Mouse (Mus musculus) kidney, adult 2 months (tissue): Measurements from ENCODE around the gene Mrpl55. TPM values are rescaled to one million over a fixed set of nuclear protein-coding genes. Genes with fewer than 3 reads are reported as not detected.

Experiments
- DNase-seq: peaks from one replicate; pipeline ENCODE4 v3.0.0; 2021
- H3K27ac ChIP-seq: fragments of 200-500 bp; 2 replicates; pipeline ENCODE4 v1.5.1; 2012; ENCODE audit warnings: low read depth, low read length, control low read depth, inconsistent platforms; ENCODE audit not compliant: insufficient read depth
- H3K27me3 ChIP-seq: fragments of 200-500 bp; replicated peaks from 2 replicates; pipeline ENCODE4 v1.6.1; 2012; ENCODE audit warnings: mild to moderate bottlenecking, moderate library complexity, low read length, inconsistent platforms; ENCODE audit not compliant: control insufficient read depth, insufficient read depth
- H3K36me3 ChIP-seq: fragments of 200-500 bp; 2 replicates; pipeline ENCODE4 v1.6.1; 2012; ENCODE audit warnings: mild to moderate bottlenecking, moderate library complexity, low read length, inconsistent platforms; ENCODE audit not compliant: control insufficient read depth, insufficient read depth
- H3K4me1 ChIP-seq: fragments of 200-500 bp; 2 replicates; pipeline ENCODE4 v1.6.1; 2011; ENCODE audit warnings: low read length; ENCODE audit not compliant: control insufficient read depth, insufficient read depth
- H3K4me3 ChIP-seq: fragments of 200-500 bp; 2 replicates; pipeline ENCODE4 v1.5.1; 2011; ENCODE audit warnings: mild to moderate bottlenecking, low read depth, low read length, control low read depth; ENCODE audit not compliant: insufficient read depth
- CTCF ChIP-seq: fragments of 200-500 bp; conservative IDR thresholded peaks from 2 replicates; pipeline ENCODE4 v1.5.1; 2011; ENCODE audit warnings: low read depth, mild to moderate bottlenecking, control low read depth, low read length, moderate library complexity, mixed read lengths; ENCODE audit not compliant: insufficient read depth, insufficient read length
- POLR2A ChIP-seq: fragments of 200-500 bp; IDR thresholded peaks from one replicate; pipeline ENCODE4 v1.6.1; 2011; ENCODE audit warnings: low read depth, low read length, control low read depth
- WGBS: fragments of 180-500 bp; shearing (Covaris S2); methylation state at CpG from one replicate; pipeline ENCODE4 v1.1.7; 2018; 5-methylcytosine and 5-hydroxymethylcytosine counted together
- polyA plus RNA-seq: library from polyadenylated mRNA; depleted of rRNA; stranded (reverse); fragments of >200 nt; gene quantifications from 2 replicates; pipeline ENCODE4 v1.2.3, GENCODE M21; 2012; rRNA removed

The Mrpl55 gene
- polyA plus RNA-seq, 1 experiment = 58.2 TPM

- Histone ChIP-seq H3K27ac (no peak overlapping the region), H3K4me1 (no peaks in the 10 kb centered on the region), H3K27me3 (no peaks in the 10 kb centered on the region; the same call in 1 of the 2 replicates), H3K36me3 (no peaks in the 10 kb centered on the region), H3K4me3 (no peak overlapping the region)
- no peak for DNase-seq
- 48% methylated on average over 10 of the region's 10 CpGs for WGBS
- TF ChIP-seq POLR2A (no peak), CTCF (no peak)
Observed at GRCm38 (mm10) chr11:59248101-59248500, 45.8 kb downstream of the Mrpl55 start.

Other genes with a start within 250 kb of the Mrpl55 start
- gene Hist3h2a, start 247.8 kb upstream of the Mrpl55 start, polyA plus RNA-seq = 29.0 and 29.5 TPM in 2 replicates
- gene Trim17, start 247.8 kb upstream of the Mrpl55 start, polyA plus RNA-seq = 0.34 and 0.48 TPM in 2 replicates
- 19.4 and 20.7 TPM in 2 replicates for gene Trim11, start 224.4 kb upstream of the Mrpl55 start, polyA plus RNA-seq
- gene Obscn, start 66.1 kb upstream of the Mrpl55 start, polyA plus RNA-seq = 0.15 and 6.2 TPM in 2 replicates
- gene Iba57, start 38.7 kb upstream of the Mrpl55 start, polyA plus RNA-seq = 8.3 and 8.8 TPM in 2 replicates
- 1.4 and 1.8 TPM in 2 replicates for gene Gjc2, start 19.3 kb upstream of the Mrpl55 start, polyA plus RNA-seq
- 137 and 144 TPM in 2 replicates for gene Guk1, start 10.3 kb upstream of the Mrpl55 start, polyA plus RNA-seq
- gene 2310033P09Rik, start 5.8 kb downstream of the Mrpl55 start, polyA plus RNA-seq = 19.8 and 22.1 TPM in 2 replicates
- gene Arf1, start 25.8 kb downstream of the Mrpl55 start, polyA plus RNA-seq = 490 and 503 TPM in 2 replicates
- gene Wnt3a, start 88.3 kb downstream of the Mrpl55 start, polyA plus RNA-seq = not detected in 2 replicates
- 1.7 and 1.8 TPM in 2 replicates for gene Wnt9a, start 104.4 kb downstream of the Mrpl55 start, polyA plus RNA-seq
- gene Prss38, start 173.2 kb downstream of the Mrpl55 start, polyA plus RNA-seq = not detected in 2 replicates
- 6.2 and 7.2 TPM in 2 replicates for gene Jmjd4, start 247.6 kb downstream of the Mrpl55 start, polyA plus RNA-seq
- 91.7 and 104 TPM in 2 replicates for gene Snap47, start 248.7 kb downstream of the Mrpl55 start, polyA plus RNA-seq